Mouse (Mus musculus): ENCODE measurements at regions not wholly inside any gene's neighbourhood (a gene's known extent, or its start where the extent isn't known, plus 50 kb on each side); places are given as distances from the start of the nearest gene placed in this dataset.
"Not testable (repeated sequence)": the region's sequence is repeated elsewhere in the genome, so short reads cannot be mapped to it uniquely, and the experiment has no call there.

- ATAC-seq (replicated peaks; ENCODE audit: low FRiP score, low read depth); H3K27ac ChIP-seq: not testable (repeated sequence)
These were observed 189.2 kb upstream of the Rapgef5 start for GRCm38 (mm10) chr12:117327086-117327485.

GRCm38 (mm10) chr12:117330418-117330817 lies 185.9 kb upstream of the Rapgef5 start:
- Histone ChIP-seq H3K9me3 (replicated peaks; ENCODE audit: low read length) (no peaks in the 10 kb centered on the region), H3K4me2 (ENCODE audit: low read length) (no peak overlapping the region), H3K9ac (ENCODE audit: low read depth, low read length) (no peak overlapping the region), H3K4me3 (replicated peaks; ENCODE audit: low read depth, low read length) (no peak overlapping the region), H3K4me1 (replicated peaks; ENCODE audit: insufficient read depth, low read length) (no peaks in the 10 kb centered on the region), H3K36me3 (ENCODE audit: insufficient read depth, low read length) (no peaks in the 10 kb centered on the region), H3K27me3 (ENCODE audit: insufficient read depth, low read length) (no peaks in the 10 kb centered on the region), H3K27ac (no peak overlapping the region)
- TF ChIP-seq CTCF (IDR thresholded peaks at IDR 0.05; ENCODE audit: low read depth), result peak; percentile 27; the same call in 1 of the 2 replicates
- DNase-seq (ENCODE audit: low spot score) (no peak), ATAC-seq (replicated peaks; ENCODE audit: low FRiP score, low read depth) (no peak)

More at GRCm38 (mm10) chr12:117327086-117327485, 189.2 kb upstream of the Rapgef5 start:
- WGBS, result 60% methylated on average over 5 of the region's 5 CpGs
- H3K9me3 ChIP-seq (replicated peaks; ENCODE audit: low read length); H3K4me3 ChIP-seq (replicated peaks; ENCODE audit: low read depth, low read length); H3K9ac ChIP-seq (ENCODE audit: low read depth, low read length); H3K36me3 ChIP-seq (ENCODE audit: insufficient read depth, low read length); DNase-seq (ENCODE audit: low spot score); H3K4me2 ChIP-seq (ENCODE audit: low read length); H3K4me1 ChIP-seq (replicated peaks; ENCODE audit: insufficient read depth, low read length); H3K27me3 ChIP-seq (ENCODE audit: insufficient read depth, low read length): not testable (repeated sequence)
- TF ChIP-seq CTCF (IDR thresholded peaks at IDR 0.05; ENCODE audit: low read depth), result peak; percentile 51

DNA sequence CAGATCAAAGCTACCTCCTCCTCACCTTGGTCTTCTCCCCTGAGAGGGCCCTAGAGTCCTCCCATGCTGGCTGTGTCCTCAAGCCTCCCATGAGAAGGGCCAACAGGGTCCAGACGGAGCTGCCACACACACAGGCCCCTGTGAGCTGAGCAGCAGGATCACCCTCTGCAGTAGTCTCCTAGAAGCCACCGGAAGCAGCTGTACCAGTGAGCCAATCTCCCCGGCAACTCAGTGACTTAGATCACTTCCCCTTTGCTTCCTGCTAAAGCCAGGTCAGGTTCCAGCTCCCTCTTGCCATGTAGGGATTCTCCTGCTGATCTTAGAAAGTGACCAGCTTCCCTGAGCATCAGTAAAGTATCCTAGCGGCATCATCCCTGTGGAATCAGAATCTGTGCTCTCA lies 179.4 kb upstream of the Rapgef5 start:
- no peak overlapping the region for H3K4me3 ChIP-seq (replicated peaks; ENCODE audit: low read depth, low read length)
- no peak overlapping the region for H3K9ac ChIP-seq (ENCODE audit: low read depth, low read length)
- ATAC-seq (replicated peaks; ENCODE audit: low FRiP score, low read depth) (no peak), DNase-seq (ENCODE audit: low spot score) (no peak)
- no peak overlapping the region for H3K27ac ChIP-seq
- no peaks in the 10 kb centered on the region for H3K36me3 ChIP-seq (ENCODE audit: insufficient read depth, low read length)
- 56% methylated on average over 4 of the region's 4 CpGs for WGBS
- no peak overlapping the region for H3K4me2 ChIP-seq (ENCODE audit: low read length)
- no peaks in the 10 kb centered on the region for H3K4me1 ChIP-seq (replicated peaks; ENCODE audit: insufficient read depth, low read length)
- H3K9me3 ChIP-seq (replicated peaks; ENCODE audit: low read length), result no peaks in the 10 kb centered on the region
- no peak for TF ChIP-seq CTCF (IDR thresholded peaks at IDR 0.05; ENCODE audit: low read depth)
- no peaks in the 10 kb centered on the region for H3K27me3 ChIP-seq (ENCODE audit: insufficient read depth, low read length)

DNA sequence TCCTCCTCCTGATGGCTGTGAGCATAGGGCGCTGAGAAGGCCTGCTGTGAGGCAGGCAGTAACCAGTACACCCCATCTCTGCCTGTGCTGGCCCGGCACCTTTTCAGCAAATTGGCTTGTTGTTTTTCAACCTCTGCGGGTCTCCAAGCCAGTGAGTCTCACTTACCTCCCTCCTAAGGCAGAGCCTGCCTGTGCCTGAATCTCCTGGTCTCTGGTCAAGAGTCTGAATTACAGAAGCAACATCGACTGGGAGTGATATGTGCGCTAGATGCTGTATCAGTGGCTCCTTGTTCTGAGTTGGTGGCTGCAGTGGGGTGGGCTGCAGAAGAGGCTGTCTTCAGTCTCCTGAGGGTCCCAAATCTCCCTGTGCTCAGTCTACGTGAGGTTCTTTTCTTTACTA lies 174.0 kb upstream of the Rapgef5 start:
- Histone ChIP-seq H3K27me3 (ENCODE audit: insufficient read depth, low read length) (no peaks in the 10 kb centered on the region), H3K4me2 (ENCODE audit: low read length) (no peak overlapping the region), H3K27ac (no peak overlapping the region), H3K36me3 (ENCODE audit: insufficient read depth, low read length) (no peaks in the 10 kb centered on the region), H3K9ac (ENCODE audit: low read depth, low read length) (no peak overlapping the region), H3K4me3 (replicated peaks; ENCODE audit: low read depth, low read length) (no peak overlapping the region), H3K9me3 (replicated peaks; ENCODE audit: low read length) (no peaks in the 10 kb centered on the region), H3K4me1 (replicated peaks; ENCODE audit: insufficient read depth, low read length) (no peaks in the 10 kb centered on the region)
- ATAC-seq (replicated peaks; ENCODE audit: low FRiP score, low read depth) (no peak), DNase-seq (ENCODE audit: low spot score) (no peak)
- no peak for TF ChIP-seq CTCF (IDR thresholded peaks at IDR 0.05; ENCODE audit: low read depth)
- 36% methylated on average over 6 of the region's 6 CpGs for WGBS

DNA sequence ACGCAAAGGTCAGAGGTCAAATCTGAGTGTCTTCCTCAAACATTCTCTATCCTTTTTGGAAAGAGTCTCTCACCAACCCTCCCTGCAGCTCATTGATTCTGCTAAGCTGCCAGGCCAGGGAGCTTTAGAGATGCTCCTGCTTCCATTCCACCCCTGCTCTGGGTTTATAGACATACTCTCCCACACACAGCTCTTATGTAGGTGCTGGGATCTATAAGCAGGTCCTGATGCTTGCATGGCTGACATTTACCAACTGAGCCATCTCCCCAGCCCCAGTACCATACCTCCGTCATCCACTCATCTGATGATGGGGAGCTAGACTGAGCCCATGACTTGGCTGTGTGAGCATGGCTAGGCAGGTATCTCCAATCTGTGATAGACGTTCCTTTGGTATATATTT lies 173.2 kb upstream of the Rapgef5 start:
- Histone ChIP-seq H3K27me3 (ENCODE audit: insufficient read depth, low read length) (no peaks in the 10 kb centered on the region), H3K9me3 (replicated peaks; ENCODE audit: low read length) (no peaks in the 10 kb centered on the region), H3K4me3 (replicated peaks; ENCODE audit: low read depth, low read length) (no peak overlapping the region), H3K36me3 (ENCODE audit: insufficient read depth, low read length) (no peaks in the 10 kb centered on the region), H3K4me2 (ENCODE audit: low read length) (no peak overlapping the region), H3K9ac (ENCODE audit: low read depth, low read length) (no peak overlapping the region), H3K27ac (no peak overlapping the region), H3K4me1 (replicated peaks; ENCODE audit: insufficient read depth, low read length) (no peaks in the 10 kb centered on the region)
- WGBS, result 90% methylated on average over 3 of the region's 3 CpGs
- TF ChIP-seq CTCF (IDR thresholded peaks at IDR 0.05; ENCODE audit: low read depth), result no peak
- ATAC-seq (replicated peaks; ENCODE audit: low FRiP score, low read depth), result no peak
- DNase-seq (ENCODE audit: low spot score), result no peak

GRCm38 (mm10) chr12:117343605-117344004 lies 172.7 kb upstream of the Rapgef5 start:
- not testable (repeated sequence) for H3K27ac ChIP-seq; H3K9ac ChIP-seq (ENCODE audit: low read depth, low read length); H3K4me3 ChIP-seq (replicated peaks; ENCODE audit: low read depth, low read length); H3K4me2 ChIP-seq (ENCODE audit: low read length); H3K27me3 ChIP-seq (ENCODE audit: insufficient read depth, low read length); H3K36me3 ChIP-seq (ENCODE audit: insufficient read depth, low read length); H3K4me1 ChIP-seq (replicated peaks; ENCODE audit: insufficient read depth, low read length); ATAC-seq (replicated peaks; ENCODE audit: low FRiP score, low read depth); H3K9me3 ChIP-seq (replicated peaks; ENCODE audit: low read length); DNase-seq (ENCODE audit: low spot score)
- 83% methylated on average over 4 of the region's 5 CpGs for WGBS

GRCm38 (mm10) chr12:117344266-117345087 lies 171.8 kb upstream of the Rapgef5 start:
- no peak for DNase-seq (ENCODE audit: low spot score)

More at GRCm38 (mm10) chr12:117344266-117345087, 171.8 kb upstream of the Rapgef5 start:
- no peaks in the 10 kb centered on the region for H3K27me3 ChIP-seq (ENCODE audit: insufficient read depth, low read length)
- no peak for ATAC-seq (replicated peaks; ENCODE audit: low FRiP score, low read depth)
- H3K4me3 ChIP-seq (replicated peaks; ENCODE audit: low read depth, low read length), result no peak overlapping the region
- WGBS, result 55% methylated on average over 11 of the region's 11 CpGs
- no peaks in the 10 kb centered on the region for H3K36me3 ChIP-seq (ENCODE audit: insufficient read depth, low read length)
- no peaks in the 10 kb centered on the region for H3K9me3 ChIP-seq (replicated peaks; ENCODE audit: low read length)
- no peak overlapping the region for H3K27ac ChIP-seq
- no peak overlapping the region for H3K4me2 ChIP-seq (ENCODE audit: low read length)
- no peaks in the 10 kb centered on the region for H3K4me1 ChIP-seq (replicated peaks; ENCODE audit: insufficient read depth, low read length)
- no peak for TF ChIP-seq CTCF (IDR thresholded peaks at IDR 0.05; ENCODE audit: low read depth)
- H3K9ac ChIP-seq (ENCODE audit: low read depth, low read length), result no peak overlapping the region

Data from kidney, postnatal 0 days (tissue).